In genomic region chr11:40540229-40540628, GRCm38 (mm10) we compare ENCODE assay signal across 25 mouse cellular contexts.
DNase-seq lines count a peak whose midpoint lies in the region; ATAC-seq lines count a peak whose summit lies in the region.
"Had no signal": no experiment of that assay in that cellular context is flagged by ENCODE, and none has a peak within 500 bp of the region (broad histone marks: within the 10 kb centered on the region; RNA-seq: fewer than 3 reads in every experiment).

No protein-coding gene starts in this region.

- peak overlapping the region; percentile 59; the same call in 1 of the 2 replicates for H3K27ac ChIP-seq in hindbrain, embryonic 11.5 days (ENCODE audit: low read depth, low read length)
- H3K27ac ChIP-seq in hindbrain, embryonic 16.5 days (ENCODE audit: low read depth, low read length), result no peak overlapping the region
- no peak overlapping the region for H3K27ac ChIP-seq in neural tube, embryonic 12.5 days
- H3K27ac ChIP-seq in liver, embryonic 12.5 days, result no peak overlapping the region
- H3K27ac ChIP-seq: embryonic facial prominence, embryonic 15.5 days; forebrain, embryonic 10.5 days; forebrain, embryonic 15.5 days; heart, adult 2 months; heart, embryonic 15.5 days had no signal

- DNase-seq in embryo, embryonic 10 days (ENCODE audit: low spot score), result peak; percentile 57
- DNase-seq in embryo, embryonic 9.5 days (ENCODE audit: extremely low spot score), result no peak
- peak; percentile 44 for DNase-seq in hindbrain, embryonic 11.5 days (ENCODE audit: low spot score)
- DNase-seq in neural tube, embryonic 10.5 days (ENCODE audit: extremely low spot score, low spot score), result no peak
- peak; percentile 51 for DNase-seq in retina, postnatal 1 day
- DNase-seq: adrenal gland, postnatal 10 days; B cell, adult 2 months; cerebellum, adult 11-12 months; cerebellum, adult 9-10 months; cerebellum, postnatal 25 days; gastrocnemius, postnatal 14 days; heart, adult 2 months; heart, postnatal 14 days had no signal

- no peaks in the 10 kb centered on the region for H3K36me3 ChIP-seq in hindbrain, embryonic 11.5 days (ENCODE audit: control insufficient read depth, insufficient read depth, low read length)
- H3K36me3 ChIP-seq in hindbrain, embryonic 16.5 days (ENCODE audit: control insufficient read depth, insufficient read depth, low read length), result no peaks in the 10 kb centered on the region
- H3K36me3 ChIP-seq in neural tube, embryonic 12.5 days, result no peaks in the 10 kb centered on the region
- H3K36me3 ChIP-seq in liver, embryonic 12.5 days, result no peaks in the 10 kb centered on the region
- H3K36me3 ChIP-seq: embryonic facial prominence, embryonic 15.5 days; forebrain, embryonic 10.5 days; forebrain, embryonic 15.5 days; G1E; heart, embryonic 15.5 days had no signal

- H3K9me3 ChIP-seq in hindbrain, embryonic 11.5 days (ENCODE audit: control insufficient read depth, low read length), result no peaks in the 10 kb centered on the region
- no peaks in the 10 kb centered on the region for H3K9me3 ChIP-seq in hindbrain, embryonic 16.5 days (ENCODE audit: control insufficient read depth, low read length)
- no peaks in the 10 kb centered on the region for H3K9me3 ChIP-seq in neural tube, embryonic 12.5 days
- H3K9me3 ChIP-seq in liver, embryonic 12.5 days (replicated peaks), result no peaks in the 10 kb centered on the region
- H3K9me3 ChIP-seq: embryonic facial prominence, embryonic 15.5 days; forebrain, embryonic 10.5 days; forebrain, embryonic 15.5 days; G1E; heart, embryonic 15.5 days had no signal

- no peak overlapping the region for H3K9ac ChIP-seq in hindbrain, embryonic 11.5 days (ENCODE audit: low read depth, low read length)
- H3K9ac ChIP-seq in hindbrain, embryonic 16.5 days (ENCODE audit: low read depth, low read length), result no peak overlapping the region
- H3K9ac ChIP-seq in neural tube, embryonic 12.5 days, result no peak overlapping the region
- no peak overlapping the region for H3K9ac ChIP-seq in liver, embryonic 12.5 days
- H3K9ac ChIP-seq: embryonic facial prominence, embryonic 15.5 days; forebrain, embryonic 15.5 days; heart, embryonic 15.5 days had no signal

- WGBS in hindbrain, embryonic 11.5 days, result 19% methylated on average over 3 of the region's 3 CpGs
- 13% methylated on average over 3 of the region's 3 CpGs for WGBS in hindbrain, embryonic 16.5 days
- 12% methylated on average over 3 of the region's 3 CpGs for WGBS in neural tube, embryonic 12.5 days
- 57% methylated on average over 3 of the region's 3 CpGs for WGBS in liver, embryonic 12.5 days (ENCODE audit: insufficient replicate concordance)

- peak; percentile 67 for ATAC-seq in hindbrain, embryonic 11.5 days (ENCODE audit: low FRiP score)
- ATAC-seq in hindbrain, embryonic 16.5 days, result no peak
- peak; percentile 45; the same call in 1 of the 2 replicates for ATAC-seq in neural tube, embryonic 12.5 days (ENCODE audit: low FRiP score, low read depth)
- ATAC-seq in liver, embryonic 12.5 days, result no peak
- ATAC-seq: CD4-positive, CD25-positive, alpha-beta regulatory T cell, adult 4 months; forebrain, embryonic 15.5 days; intestine, embryonic 16.5 days had no signal

- H3K4me1 ChIP-seq in hindbrain, embryonic 11.5 days (replicated peaks; ENCODE audit: control insufficient read depth, insufficient read depth, low read length), result no peaks in the 10 kb centered on the region
- H3K4me1 ChIP-seq in hindbrain, embryonic 16.5 days (ENCODE audit: control insufficient read depth, insufficient read depth, low read depth, low read length), result no peaks in the 10 kb centered on the region
- no peaks in the 10 kb centered on the region; the same call in 1 of the 2 replicates for H3K4me1 ChIP-seq in neural tube, embryonic 12.5 days
- no peaks in the 10 kb centered on the region for H3K4me1 ChIP-seq in liver, embryonic 12.5 days
- H3K4me1 ChIP-seq: embryonic facial prominence, embryonic 15.5 days; forebrain, embryonic 15.5 days; heart, embryonic 15.5 days had no signal

- 0 out of 2 replicates have a peak overlapping the region, but pooled peaks have one; percentile 14 for H3K4me2 ChIP-seq in hindbrain, embryonic 11.5 days (replicated peaks; ENCODE audit: low read depth, low read length)
- no peak overlapping the region for H3K4me2 ChIP-seq in hindbrain, embryonic 16.5 days (ENCODE audit: low read length)
- peak overlapping the region; percentile 35; the same call in 1 of the 2 replicates for H3K4me2 ChIP-seq in neural tube, embryonic 12.5 days (replicated peaks)
- no peak overlapping the region for H3K4me2 ChIP-seq in liver, embryonic 12.5 days
- H3K4me2 ChIP-seq: embryonic facial prominence, embryonic 15.5 days; forebrain, embryonic 15.5 days; heart, embryonic 11.5 days; heart, embryonic 15.5 days had no signal

- no peaks in the 10 kb centered on the region for H3K27me3 ChIP-seq in hindbrain, embryonic 11.5 days (ENCODE audit: control insufficient read depth, insufficient read depth, low read length)
- H3K27me3 ChIP-seq in hindbrain, embryonic 16.5 days (replicated peaks; ENCODE audit: control insufficient read depth, insufficient read depth, low read length), result no peaks in the 10 kb centered on the region
- no peaks in the 10 kb centered on the region for H3K27me3 ChIP-seq in neural tube, embryonic 12.5 days (replicated peaks)
- H3K27me3 ChIP-seq in liver, embryonic 12.5 days (replicated peaks), result no peaks in the 10 kb centered on the region
- H3K27me3 ChIP-seq: embryonic facial prominence, embryonic 15.5 days; forebrain, embryonic 15.5 days; heart, embryonic 15.5 days had no signal

- no peak overlapping the region for H3K4me3 ChIP-seq in hindbrain, embryonic 11.5 days (ENCODE audit: low read depth, low read length)
- H3K4me3 ChIP-seq in hindbrain, embryonic 16.5 days (ENCODE audit: low read length), result no peak overlapping the region
- no peak overlapping the region for H3K4me3 ChIP-seq in neural tube, embryonic 12.5 days
- H3K4me3 ChIP-seq in liver, embryonic 12.5 days, result no peak overlapping the region
- H3K4me3 ChIP-seq: embryonic facial prominence, embryonic 15.5 days; erythroblast, embryonic 14.5 days; forebrain, embryonic 10.5 days; forebrain, embryonic 15.5 days; heart, adult 2 months; heart, embryonic 15.5 days had no signal

Comparison
In these comparisons a context has a peak if more than half of its experiments do, and no peak if none do; other contexts are left out.
1. DNase-seq: peak in embryo, embryonic 10 days (single experiment), hindbrain, embryonic 11.5 days (single experiment) and retina, postnatal 1 day (single experiment); none in embryo, embryonic 9.5 days (single experiment) and neural tube, embryonic 10.5 days (single experiment).
2. ATAC-seq: peak in hindbrain, embryonic 11.5 days (single experiment) and neural tube, embryonic 12.5 days (single experiment); none in hindbrain, embryonic 16.5 days (single experiment) and liver, embryonic 12.5 days (single experiment).
3. H3K4me2 ChIP-seq: peak in hindbrain, embryonic 11.5 days (single experiment) and neural tube, embryonic 12.5 days (single experiment); none in hindbrain, embryonic 16.5 days (single experiment) and liver, embryonic 12.5 days (single experiment).